Mouse (Mus musculus) lung, postnatal 14 days (tissue): ENCODE data around the gene Prcp.

Source experiments
- DNase-seq: peaks from one replicate; pipeline ENCODE4 v3.0.0; 2021

The Prcp gene

DNA sequence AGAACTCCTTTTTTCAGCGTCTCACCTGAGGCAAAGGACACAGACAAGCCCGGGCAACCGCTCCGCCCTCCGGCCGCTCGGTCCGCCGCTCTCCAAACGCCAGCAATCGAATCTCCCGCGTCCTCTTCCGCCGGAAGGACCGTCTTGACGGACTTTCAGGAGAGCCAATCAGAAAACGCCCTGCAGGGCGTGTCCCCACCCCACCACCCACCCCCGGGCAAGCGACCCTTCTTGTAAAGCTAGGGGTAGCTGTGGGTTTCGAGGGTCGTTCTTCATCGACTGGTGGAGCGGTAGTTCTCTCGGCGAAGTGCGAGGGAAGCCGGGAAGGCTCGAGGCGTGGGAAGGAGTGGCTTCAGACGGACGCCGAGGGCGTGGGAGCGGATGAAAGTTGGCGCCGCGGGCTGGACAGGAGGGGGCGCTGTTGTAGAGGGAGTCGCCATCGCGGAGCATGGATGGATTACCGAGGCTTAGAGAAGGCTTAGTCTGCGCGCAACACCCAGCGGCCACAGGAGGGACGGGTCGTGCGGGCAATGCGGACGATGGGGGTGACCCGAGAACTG, at the start of gene Prcp, which contains the start of gene Ddias:
Gene Prcp (plus strand): TSS at position 355 of the 560 bp plus-strand sequence.
Gene Ddias (minus strand): TSS at position 132 of the 560 bp plus-strand sequence.
- DNase-seq, result peak; percentile 97

DNA sequence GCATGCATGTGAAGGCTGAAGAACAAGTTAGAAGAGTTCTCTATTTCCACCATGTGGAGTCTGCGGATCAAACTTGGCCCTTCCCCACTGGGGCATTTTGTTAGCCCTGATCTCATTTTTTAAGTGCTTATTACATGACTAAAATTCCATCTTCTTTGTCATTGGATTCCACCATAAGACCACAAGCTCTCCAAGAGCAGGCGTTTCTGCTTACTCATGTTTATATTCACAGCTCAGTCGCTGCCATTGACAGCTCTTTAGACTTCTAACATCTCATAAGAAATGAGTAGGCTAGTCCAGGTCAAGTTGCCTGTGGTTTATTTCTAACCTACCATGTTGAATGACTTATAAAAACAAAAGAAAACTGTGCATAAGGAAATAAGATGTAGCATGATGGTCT, 48.0 kb upstream of the Prcp start:
- no peak for DNase-seq

DNA sequence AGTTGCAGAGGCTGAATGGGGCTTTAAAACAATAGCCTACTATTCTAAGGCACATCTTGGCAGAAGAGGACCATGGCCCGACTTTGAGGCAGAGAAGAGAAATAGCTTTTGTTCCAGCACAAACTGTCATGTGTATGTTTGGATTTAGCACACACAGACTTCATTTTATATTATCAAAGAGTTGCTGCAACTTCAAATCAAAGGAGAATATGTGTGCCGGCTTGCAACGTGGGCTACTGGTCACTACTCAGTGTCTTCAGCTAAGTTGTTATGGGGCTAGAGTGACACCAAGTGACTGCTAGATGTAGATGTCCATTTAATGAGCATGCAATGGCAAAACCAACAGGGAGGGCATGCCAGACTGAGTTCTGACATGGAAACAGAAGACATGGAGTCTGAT, 46.3 kb upstream of the Prcp start:
- peak; percentile 17 for DNase-seq

DNA sequence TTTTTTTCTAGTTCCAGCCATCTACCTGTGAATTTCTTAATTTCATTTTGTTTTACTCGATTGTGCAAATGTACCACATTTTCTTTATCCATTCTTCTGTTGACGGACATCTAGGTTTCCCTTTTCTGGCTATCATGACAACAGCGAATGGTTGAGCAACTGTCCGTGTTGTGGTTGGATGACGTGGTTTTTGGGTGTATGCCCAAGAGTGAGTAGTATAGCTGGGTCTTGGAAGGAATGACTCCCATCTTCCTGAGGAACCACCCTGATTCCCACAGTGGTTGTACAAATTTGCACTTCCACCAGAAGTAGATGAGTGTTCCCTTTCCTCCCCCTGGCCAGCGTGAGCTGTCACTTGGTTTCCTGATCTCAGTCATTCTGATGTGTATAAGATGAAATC, 41.9 kb upstream of the Prcp start:
- DNase-seq, result no peak

DNA sequence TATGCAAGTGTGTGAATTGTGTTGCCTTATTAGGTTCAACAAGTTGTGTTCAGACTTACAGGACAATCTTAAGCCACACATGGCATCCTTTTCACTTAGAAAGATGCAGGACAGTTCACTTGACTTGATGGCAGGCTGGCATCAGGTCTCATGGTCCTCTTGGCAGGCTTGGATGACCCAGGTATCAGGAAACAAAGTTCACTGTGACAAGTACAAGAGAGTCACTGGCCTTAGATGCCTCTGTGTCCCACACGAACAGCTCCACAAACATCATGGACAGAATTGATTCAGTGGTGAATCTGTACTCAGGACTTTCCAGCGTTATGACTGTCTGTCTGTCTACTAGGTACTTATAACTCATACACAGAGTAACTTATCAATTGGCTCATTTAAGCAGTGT, 39.9 kb upstream of the Prcp start:
- no peak for DNase-seq

DNA sequence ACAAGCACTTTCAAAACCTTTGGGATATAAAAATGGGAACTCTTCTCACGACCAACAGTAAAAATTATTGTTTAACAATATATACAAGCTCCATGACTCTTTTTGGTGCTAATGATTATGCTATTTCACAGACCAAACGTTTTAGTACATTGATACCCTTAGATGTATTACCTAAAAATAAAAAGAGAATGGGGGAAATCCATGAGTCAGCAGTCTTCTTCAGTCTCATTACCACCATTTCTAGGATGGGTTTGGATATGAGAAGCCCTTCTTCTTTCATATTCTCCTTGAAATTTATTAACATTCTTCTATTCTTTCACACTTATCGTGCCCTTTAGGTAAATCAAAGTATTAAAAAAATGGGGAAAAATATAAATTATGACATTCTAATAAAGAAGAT, 37.8 kb upstream of the Prcp start:
- DNase-seq, result no peak

DNA sequence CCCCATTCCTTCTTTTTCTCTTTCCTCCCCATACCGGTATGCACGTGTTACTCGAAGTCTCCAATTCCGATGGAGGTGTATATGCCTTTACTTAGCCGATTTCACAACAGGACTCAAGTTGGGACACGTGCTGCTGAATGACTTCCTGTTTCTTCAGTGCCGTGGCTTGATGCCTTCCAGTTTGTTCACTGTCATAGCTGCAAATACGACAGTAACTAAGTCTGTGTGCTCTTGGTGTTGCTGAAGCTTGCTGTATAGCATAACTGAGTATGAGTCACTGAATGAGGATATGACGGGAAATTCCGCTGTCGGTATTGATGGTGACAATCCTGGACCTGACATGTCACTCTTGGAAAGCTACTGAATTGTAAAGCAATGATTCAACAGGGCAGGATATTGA, 37.0 kb upstream of the Prcp start:
- no peak for DNase-seq

DNA sequence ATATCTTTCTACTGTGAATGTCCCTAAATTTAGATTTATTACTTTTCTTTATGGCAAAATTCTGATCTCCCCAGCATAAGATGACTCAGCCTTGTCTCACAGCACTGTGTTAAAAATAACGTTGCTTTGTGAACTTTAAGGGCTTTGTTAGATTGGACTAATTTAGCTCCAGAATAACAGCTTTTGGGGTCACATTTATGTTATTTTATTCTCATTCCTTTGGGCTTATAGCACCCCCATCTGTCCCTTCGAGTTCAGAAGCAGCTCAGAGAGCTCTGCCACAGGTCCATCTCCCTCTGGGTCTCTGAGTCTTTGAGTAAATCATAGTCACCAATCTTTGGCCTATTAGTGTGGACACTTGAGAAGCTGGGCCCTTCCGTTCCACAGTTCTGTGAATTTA, 36.4 kb upstream of the Prcp start:
- DNase-seq, result no peak

DNA sequence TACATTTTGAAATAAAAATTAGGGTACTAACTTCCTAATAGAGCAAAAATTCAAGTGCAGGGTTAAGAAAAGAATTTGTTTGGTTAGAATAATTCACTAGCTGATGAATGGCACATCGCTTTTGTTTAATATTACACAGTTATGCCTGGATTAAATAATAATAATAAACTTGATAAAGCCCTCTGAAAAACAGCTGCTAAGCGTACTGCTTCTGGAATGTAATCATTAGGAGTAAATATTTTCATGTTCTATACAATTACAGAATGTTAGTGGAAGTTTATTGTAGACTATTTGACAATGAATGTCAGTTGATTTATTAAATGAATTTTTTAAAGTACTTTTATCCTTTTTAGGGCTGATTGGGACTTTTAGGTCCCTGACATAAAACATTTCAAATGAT, 32.0 kb upstream of the Prcp start:
- DNase-seq, result no peak

DNA sequence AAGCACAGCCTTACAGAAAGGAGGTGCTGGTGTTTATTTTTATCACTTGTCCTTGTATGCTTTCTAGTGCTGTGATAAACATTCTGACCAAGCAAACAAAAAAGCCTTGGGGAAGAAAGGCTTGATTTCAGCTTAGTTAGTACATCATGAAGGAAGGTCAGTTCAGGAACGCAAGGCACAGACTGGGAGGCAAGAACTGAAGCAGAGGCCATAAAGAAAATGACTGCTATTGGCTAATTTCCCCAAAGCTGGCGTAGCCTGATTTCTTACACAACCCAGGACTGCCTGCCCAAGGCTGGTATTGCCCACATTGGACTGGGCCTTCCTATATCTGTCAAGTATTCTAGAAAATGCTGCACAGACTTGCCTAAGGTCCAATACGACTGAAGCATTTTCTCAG, 26.0 kb upstream of the Prcp start:
- no peak for DNase-seq

DNA sequence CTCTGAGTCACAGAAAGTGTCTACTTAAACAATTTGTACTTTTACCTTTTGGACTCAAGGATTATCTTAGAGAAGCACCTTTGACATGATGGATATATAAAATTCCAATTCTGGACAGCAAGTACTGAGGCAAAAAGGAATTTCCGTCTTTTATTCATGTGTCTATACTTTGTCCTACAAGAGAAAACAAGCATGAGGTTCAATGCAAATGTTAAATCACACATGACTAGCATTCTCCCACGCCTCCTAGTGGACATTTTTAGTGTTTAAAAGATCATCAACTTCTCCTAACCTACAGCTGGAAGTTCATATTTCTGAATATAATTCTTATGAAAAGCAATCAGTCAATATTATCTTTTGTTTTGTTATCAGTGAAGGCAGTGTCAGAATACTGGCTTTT, 7.7 kb upstream of the Prcp start:
- DNase-seq, result peak; percentile 16

DNA sequence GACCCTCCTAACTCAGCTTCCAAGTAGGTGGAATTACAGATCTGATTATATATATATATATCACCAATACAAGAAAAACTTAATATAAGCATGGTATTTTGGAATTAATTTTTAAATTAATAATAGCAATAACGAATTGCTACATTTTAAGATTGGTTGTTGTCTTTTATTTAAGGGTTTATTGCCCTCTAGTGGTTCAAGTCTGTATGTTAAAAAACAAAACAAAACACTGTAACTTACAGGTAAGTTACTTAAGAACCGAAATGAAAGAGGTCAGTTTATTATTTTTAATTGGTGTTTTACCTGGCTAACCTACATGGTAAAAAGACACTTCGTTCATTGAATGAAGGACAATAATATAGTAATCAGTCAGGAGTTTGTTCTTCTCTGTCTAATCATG, 4.1 kb upstream of the Prcp start:
- DNase-seq, result no peak

DNA sequence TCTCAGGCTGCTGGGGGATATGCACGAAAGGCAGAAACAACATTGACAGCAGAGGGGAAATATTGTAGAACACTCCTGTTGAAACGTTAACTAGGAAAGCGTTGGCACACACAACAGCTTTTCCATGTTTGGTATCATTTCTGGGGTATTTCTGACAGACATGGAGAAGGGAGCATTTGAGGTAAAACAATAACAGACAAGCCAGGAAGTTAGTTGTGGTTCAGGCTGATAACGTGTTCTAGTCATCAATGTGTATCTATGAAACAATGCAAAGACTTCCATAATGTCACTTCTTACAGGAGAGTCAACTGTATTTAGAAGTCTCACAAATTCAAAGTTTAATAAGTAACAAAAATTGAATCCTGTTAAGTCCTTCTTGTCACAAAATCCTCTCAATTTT, 2.7 kb upstream of the Prcp start:
- no peak for DNase-seq

DNA sequence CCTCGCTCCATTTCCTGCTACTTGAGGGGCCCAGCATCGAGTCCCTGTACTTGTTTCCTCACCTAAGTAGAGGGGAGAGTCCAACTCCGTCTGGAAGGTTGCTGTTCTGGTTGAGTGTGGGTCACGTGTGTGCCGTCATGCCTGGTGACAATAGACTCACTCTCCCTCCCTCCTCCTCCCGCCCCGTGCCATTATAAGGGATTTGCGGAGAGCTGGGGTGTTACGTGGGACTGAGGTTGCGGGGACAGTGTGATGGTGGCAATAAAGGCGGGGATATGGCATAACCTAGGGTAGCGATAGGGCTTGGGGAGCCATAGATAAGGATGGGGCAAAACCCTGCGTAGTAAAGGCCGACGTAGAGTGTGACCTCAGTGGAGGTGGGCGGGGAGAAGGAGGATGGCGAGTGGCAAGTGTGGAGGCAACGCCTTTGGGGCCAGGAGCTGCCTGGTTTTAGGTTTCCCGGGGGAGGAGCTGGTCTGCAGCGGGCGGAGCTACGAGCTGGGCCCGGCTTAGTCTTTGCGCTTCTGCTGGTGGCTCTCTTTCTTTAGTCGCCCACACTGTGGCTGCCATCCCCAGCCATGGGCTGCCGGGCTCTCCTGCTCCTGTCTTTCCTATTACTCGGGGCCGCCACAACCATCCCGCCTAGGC, 615 bp downstream of the Prcp start:
- peak; percentile 88 for DNase-seq

DNA sequence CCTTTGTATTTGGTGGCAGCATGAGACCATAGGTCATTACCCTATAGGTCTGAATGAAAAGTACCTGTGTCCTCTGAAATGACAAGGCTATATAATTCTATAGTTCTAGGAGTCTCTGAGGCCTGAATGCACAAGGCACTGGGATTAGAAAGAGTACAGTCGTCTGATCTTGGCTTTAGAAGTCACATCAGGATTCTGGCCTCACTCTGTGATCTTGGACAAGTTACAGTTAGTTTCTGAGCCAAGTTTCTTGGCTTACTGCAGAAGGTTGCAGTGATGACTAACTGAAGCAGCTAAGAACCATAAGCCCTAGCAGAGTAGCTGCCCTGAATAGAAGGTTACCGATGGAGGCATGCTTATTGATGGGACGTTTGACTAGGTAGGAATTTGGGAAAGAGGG, 1.8 kb downstream of the Prcp start:
- peak; percentile 5 for DNase-seq

DNA sequence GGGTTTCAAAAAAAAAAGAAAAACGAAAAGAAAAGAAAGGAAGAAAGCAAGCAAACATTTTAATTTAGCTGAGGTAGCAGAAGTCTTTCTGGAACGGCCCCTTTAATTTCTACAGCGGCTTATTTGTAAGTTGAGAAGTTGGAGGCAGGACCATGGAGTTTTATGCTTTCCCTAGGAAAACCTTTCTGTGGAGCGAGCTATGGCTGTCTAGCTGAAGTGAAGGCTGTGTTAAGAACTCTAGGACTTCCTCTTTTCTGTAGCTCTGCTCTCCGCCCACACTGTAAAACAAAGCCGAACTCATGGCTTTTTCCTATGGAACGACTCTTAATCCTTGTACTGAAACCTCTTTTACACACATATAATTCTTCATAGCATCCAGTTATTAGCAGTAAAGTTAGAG, 2.3 kb downstream of the Prcp start:
- peak; percentile 5 for DNase-seq

DNA sequence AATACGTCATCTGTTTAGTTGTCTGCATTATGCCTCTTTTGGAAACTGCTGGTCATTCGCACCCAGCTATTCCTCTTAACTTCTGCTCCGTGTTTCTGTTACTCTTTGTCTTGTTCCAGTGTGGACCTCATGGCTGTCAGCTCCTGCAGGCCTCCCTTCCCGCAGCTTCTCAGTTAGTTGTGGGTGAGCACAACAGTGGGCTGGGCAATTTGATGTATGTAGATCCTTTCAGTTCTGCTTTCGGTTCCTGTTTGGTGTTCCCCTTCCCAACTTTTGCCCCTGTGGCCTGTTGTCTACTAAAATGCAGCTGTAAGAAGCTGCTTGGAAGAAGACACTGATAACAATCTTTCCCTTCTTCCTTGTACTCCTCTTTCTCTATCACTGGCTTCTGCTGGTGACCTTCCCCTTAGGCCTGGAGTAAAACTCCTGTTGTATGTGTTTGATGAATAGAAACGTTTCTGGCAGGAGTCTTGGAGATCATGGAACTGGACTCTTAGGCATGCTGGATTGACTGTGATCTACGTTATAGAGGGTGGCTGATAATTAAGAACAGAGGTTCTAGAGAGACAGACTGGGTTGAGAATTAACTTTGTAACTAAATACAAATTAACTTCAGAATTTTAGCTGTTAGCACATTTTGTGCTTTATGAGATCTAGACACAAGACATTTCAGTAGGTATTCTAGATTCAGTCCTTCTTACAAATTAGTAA, 4.5 kb downstream of the Prcp start:
- DNase-seq, result peak; percentile 9

DNA sequence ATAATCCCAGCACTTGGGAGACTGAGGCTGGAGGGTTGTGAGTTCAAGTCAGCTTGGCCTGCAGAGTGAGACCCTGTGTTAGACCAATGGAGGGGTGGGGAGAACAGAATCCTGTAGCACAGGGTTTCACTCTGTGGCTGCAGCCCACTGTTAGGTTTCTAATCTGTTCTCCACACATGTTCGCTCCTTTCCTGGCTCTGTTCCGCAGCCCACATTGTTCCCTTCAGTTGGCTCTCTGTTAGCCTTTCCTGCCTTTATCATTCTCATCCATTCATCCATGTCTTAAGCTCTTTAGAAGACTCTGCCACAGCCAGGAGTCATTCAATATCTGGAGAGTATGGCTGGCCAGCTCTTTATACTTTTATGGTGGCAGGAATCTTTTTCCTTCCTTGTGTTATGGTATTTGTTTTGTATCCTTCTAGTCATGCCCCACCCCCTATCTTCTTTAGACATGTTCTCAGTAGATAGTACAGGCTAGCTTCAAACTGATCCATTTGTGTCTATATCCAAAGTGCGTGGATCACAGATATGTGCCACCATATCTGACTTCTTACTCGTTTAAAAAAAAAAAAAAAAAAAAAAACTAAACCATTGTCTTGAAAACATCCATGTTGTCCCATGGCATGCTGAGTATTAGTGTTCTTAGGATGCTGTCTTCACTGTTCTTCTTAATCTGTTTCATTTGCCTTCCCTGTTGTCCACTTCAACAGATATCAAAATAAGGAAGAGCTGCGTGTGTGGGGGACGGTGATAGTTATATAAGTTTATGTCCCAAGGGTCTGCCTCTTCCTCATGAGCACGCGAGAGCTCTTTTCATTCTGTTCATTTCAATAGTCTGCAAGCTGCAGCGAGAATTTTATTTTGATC, 9.8 kb downstream of the Prcp start:
- DNase-seq, result peak; percentile 24

DNA sequence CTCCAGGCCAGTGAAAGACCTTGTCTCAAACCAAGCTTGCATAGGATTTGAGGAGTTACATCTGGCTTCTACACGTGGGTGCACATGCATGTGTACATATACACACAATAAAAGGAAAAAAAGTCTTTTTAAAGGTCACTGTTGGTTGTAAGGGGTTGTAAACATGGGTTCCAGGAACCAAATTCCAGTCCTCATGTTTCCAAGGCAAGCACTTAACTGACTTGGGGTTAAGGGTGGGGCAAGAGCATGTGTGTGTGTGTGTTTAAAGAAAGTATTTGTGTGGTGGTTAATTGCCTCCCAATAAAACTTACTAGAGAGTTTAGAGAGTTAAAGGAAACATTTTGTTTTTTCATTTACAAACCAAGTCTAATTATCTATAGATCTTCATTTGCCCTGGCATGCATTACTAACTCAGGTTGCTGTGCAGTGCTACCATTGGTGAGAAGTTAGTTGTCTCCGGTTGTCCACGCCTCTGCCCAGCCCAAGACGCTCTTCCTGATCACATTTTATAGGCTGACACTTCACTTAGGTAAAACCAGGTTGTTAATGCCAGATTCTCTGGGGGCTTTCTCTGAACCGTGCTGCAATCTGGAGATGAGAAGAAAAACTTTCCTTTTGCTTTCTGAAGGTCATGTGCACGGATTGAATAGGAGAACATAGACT, 10.9 kb downstream of the Prcp start:
- DNase-seq, result no peak

DNA sequence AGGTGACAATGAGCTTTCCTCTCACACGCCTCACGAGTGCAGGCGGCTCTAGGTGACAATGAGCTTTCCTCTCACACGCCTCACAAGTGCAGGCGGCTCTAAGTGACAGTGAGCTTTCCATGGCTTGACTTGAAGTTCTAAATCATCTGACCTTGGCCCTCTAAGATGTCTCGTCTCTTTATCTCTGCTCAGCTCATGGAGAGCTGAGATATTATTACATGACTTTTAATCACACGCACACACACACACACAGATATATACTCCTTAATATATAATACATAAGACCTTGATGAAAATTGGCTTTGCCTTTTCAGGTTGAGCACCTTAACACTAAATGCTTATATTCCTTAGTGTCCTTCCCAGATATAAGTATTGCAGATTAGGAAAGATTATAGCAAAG, 12.5 kb downstream of the Prcp start:
- no peak for DNase-seq

DNA sequence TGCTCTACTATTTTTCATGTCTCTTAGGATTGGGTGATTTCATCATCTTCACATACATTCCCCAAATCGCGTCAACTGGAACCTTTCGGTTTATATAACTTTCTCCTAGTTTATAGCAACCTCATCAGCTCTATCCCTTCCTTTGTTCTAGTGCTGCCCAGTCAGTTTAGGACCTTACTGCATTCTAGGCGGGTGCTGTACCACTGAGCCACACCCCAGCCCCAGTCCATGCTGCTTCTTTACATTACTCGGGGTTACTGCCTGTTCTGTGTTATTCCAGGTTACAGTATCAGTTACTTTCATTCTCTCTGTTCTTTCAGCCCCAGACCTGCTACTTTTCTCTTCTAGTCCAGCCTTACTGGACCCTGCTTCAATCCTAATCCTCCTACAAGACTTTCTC, 13.0 kb downstream of the Prcp start:
- DNase-seq, result no peak

DNA sequence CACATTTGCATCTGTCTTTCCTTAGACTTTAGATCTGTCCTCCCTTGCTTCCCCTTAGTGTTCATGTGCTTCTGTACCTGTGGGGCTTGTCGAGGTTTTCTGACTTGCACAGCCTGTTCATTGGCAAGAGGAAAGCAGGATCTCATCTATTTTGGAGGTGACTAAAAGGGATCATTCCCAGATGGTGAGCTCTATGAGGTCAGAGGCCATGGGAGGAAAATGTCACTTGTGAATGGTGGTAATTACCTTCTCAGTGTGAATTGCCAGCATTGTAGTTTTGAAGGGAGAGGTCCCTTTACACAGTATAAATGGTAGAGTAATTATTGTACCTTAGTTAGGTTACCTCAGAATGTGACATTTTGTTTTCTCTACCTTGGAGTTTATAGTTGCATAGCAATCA, 15.9 kb downstream of the Prcp start:
- DNase-seq, result no peak

DNA sequence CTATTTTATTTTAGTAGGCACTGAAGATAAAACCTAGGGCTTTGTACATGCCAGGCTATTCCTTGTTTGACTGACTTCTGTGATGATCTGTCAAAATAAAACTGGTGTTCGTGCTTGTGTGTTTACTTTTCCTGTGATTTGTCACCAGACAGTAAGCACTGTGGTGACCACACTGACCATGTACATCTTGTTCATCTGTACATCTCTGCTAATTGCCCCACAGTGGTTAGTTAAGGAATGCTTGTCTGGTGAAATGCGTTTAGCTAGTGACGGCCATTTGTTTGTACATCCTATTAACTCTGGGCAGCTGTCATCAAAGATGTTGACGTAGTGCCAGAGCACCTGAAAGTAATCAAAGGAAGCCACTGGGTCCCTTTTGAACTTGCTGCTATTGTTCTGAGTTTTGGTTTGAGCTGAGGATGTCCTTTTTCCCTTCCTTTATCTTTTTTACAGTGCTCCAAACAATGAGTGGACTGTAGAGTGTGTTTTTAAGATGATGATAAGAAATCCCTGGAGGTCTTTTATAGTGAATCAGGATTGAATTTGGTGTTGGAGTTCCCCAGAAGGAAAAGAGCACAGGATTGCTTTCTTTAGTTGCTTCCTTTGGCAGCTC, 16.5 kb downstream of the Prcp start:
- peak; percentile 5 for DNase-seq
